Mouse (Mus musculus): ENCODE data around the gene Hcar2. TPM values are rescaled to one million over a fixed set of nuclear protein-coding genes. Genes with fewer than 3 reads are reported as not detected.

Gene Hcar2
- polyA plus RNA-seq (2011; ENCODE audit: insufficient read length, low read depth, missing spikeins): not detected in 2 replicates

- TF ChIP-seq POLR2A (IDR thresholded peaks at IDR 0.05; ENCODE audit: low read depth, low read length) (no peak), CTCF (IDR thresholded peaks at IDR 0.05; ENCODE audit: borderline replicate concordance, insufficient read depth, low read length) (no peak)
- Histone ChIP-seq H3K4me1 (ENCODE audit: control insufficient read depth, insufficient read depth, low read length) (no peaks in the 10 kb centered on the region), H3K4me3 (ENCODE audit: insufficient read depth, low read length) (no peak within 1 kb of the TSS), H3K27ac (ENCODE audit: insufficient read depth, low read length) (no peak within 1 kb of the TSS)
Observed at GRCm38 (mm10) chr5:123865365-123865764, at the start of gene Hcar2. Gene Hcar2 (minus strand): TSS chr5:123865499.

DNA sequence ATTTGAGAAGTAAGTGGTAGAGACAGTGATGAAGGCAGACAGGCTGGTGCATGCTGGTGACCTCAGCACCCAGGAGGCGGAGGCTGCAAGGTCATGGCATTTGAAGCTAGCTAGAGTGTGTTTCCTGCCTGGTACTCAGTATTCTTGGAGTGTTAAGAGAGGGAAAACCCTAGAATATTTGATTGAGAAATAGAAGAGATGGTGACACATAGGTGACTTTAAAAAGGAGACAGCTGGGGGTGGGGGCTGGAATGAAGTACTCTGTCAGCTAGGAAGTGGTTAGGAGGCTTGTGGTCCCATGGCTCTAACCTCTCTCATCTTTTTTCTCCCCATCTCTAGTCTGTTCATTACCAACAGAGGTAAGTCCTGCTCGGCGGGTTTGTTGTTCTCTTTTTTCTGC lies 49.6 kb upstream of the Hcar2 start:
- Histone ChIP-seq H3K4me1 (ENCODE audit: control insufficient read depth, insufficient read depth, low read length) (no peaks in the 10 kb centered on the region), H3K4me3 (ENCODE audit: insufficient read depth, low read length) (no peak overlapping the region), H3K27ac (ENCODE audit: insufficient read depth, low read length) (no peak overlapping the region)
- TF ChIP-seq CTCF (IDR thresholded peaks at IDR 0.05; ENCODE audit: borderline replicate concordance, insufficient read depth, low read length): no peak
- TF ChIP-seq POLR2A (IDR thresholded peaks at IDR 0.05; ENCODE audit: low read depth, low read length): no peak

- peaks cover 12% of the 10 kb centered on the region for H3K4me1 ChIP-seq (ENCODE audit: control insufficient read depth, insufficient read depth, low read length)
- TF ChIP-seq CTCF (IDR thresholded peaks at IDR 0.05; ENCODE audit: borderline replicate concordance, insufficient read depth, low read length) (no peak), POLR2A (IDR thresholded peaks at IDR 0.05; ENCODE audit: low read depth, low read length) (no peak)
- peak overlapping the region; percentile 93 for H3K4me3 ChIP-seq (ENCODE audit: insufficient read depth, low read length)
- H3K27ac ChIP-seq (ENCODE audit: insufficient read depth, low read length): peak overlapping the region; percentile 86
Observed at GRCm38 (mm10) chr5:123907631-123907977, 42.3 kb upstream of the Hcar2 start.

- Histone ChIP-seq H3K4me3 (ENCODE audit: insufficient read depth, low read length) (peak within 1 kb of the TSS; percentile 93), H3K4me1 (ENCODE audit: control insufficient read depth, insufficient read depth, low read length) (peaks cover 12% of the 10 kb centered on the region), H3K27ac (ENCODE audit: insufficient read depth, low read length) (peak within 1 kb of the TSS; percentile 86)
- peak; percentile 90 for TF ChIP-seq POLR2A (IDR thresholded peaks at IDR 0.05; ENCODE audit: low read depth, low read length)
- TF ChIP-seq CTCF (IDR thresholded peaks at IDR 0.05; ENCODE audit: borderline replicate concordance, insufficient read depth, low read length): peak; percentile 87
Observed at GRCm38 (mm10) chr5:123906976-123907630, 41.8 kb upstream of the Hcar2 start, which contains the start of gene Denr. Gene Denr (plus strand): TSS chr5:123907175.

DNA sequence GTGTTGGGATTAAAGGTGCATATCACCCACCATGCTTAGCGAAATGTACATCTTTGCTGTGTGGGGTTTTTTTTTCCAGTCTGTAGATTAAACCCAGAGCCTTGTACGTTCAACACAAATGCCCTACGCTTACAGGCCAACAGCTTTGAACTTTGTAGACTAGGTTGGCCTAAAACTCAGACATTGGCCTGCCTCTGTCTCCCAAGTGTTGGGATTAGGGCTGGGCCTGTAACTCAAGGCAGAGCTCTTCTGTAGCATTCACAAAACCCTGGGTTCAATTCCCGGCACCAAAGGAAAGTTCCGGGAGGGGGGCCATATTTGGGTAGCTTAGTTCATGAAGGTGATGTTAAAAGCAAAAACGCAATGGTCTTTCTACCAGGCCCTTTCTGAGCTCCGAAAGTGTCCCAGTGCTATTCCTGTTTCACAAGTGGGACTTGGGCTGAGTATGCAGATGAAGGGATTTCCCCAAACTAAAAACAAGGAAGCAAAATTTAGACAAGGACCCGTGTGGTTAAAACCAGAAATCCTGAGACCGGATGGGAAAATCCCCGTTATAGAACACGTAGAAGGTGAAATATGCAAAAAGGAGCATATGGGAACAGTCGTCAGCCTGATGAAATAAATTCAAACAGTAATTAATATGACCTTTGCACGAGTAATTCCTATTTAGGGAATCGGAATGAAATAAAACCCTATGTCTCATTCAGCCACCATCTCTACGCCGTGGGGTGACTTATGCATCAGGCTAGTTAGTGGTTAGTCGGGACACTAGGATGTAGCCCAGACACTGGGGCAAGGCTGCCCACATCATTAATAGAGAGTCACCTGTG lies 41.1 kb upstream of the Hcar2 start:
- Histone ChIP-seq H3K4me3 (ENCODE audit: insufficient read depth, low read length) (no peak overlapping the region), H3K4me1 (ENCODE audit: control insufficient read depth, insufficient read depth, low read length) (peaks cover 12% of the 10 kb centered on the region)

DNA sequence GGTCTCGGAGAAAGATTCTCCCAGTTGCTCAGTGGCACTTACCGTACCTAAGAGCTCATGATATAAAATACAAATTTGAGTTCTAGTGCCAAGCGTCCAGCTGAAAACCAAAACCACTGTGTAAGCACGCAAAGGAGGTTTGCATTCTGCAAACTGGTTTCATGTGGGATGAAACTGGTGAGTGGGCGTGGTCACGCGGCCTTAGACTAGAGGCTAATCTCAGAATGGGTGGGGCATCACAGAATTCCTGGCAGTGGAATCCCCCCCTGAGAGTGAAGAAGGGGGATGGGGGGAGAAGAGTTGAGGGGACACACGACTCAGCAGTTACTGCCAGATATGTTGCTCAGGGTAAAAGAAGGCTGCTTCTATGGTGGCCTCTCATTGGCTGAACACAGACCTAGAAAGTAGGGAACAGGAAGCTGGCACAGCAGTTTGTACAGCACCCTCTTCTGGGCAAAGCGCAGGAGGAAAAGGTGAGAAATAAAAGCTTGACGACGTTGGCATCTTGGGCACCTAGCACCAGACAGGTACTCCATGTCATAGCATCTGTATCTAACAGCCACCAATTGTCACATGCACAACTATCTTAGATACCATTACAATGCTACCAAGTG lies 38.9 kb upstream of the Hcar2 start:
- Histone ChIP-seq H3K27ac (ENCODE audit: insufficient read depth, low read length) (no peak overlapping the region), H3K4me1 (ENCODE audit: control insufficient read depth, insufficient read depth, low read length) (peaks cover 12% of the 10 kb centered on the region), H3K4me3 (ENCODE audit: insufficient read depth, low read length) (no peak overlapping the region)
- TF ChIP-seq CTCF (IDR thresholded peaks at IDR 0.05; ENCODE audit: borderline replicate concordance, insufficient read depth, low read length) (no peak), POLR2A (IDR thresholded peaks at IDR 0.05; ENCODE audit: low read depth, low read length) (no peak)

More for the DNA sequence above, 41.1 kb upstream of the Hcar2 start:
- TF ChIP-seq CTCF (IDR thresholded peaks at IDR 0.05; ENCODE audit: borderline replicate concordance, insufficient read depth, low read length): no peak
- no peak for TF ChIP-seq POLR2A (IDR thresholded peaks at IDR 0.05; ENCODE audit: low read depth, low read length)
- peak overlapping the region; percentile 80 for H3K27ac ChIP-seq (ENCODE audit: insufficient read depth, low read length)

DNA sequence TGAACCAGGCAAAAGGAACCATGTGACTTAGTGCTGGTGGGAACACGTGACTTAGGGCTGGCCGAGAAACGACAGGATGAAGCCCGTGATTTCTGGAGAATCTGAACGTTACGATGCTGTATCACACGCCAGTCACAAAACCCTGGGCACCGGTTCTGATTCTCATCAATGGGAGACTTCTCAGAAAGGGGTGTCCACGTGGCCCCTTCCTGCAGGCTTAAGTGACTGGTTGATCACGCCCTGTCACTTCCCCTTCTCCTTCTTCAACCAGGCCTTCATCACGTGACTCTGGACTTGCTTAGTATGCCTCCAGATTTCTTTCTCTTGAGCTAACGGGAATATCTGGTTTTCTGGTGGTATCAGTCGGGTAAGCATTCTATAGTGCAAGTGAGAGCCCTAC lies 32.1 kb upstream of the Hcar2 start:
- no peak overlapping the region for H3K4me3 ChIP-seq (ENCODE audit: insufficient read depth, low read length)
- TF ChIP-seq POLR2A (IDR thresholded peaks at IDR 0.05; ENCODE audit: low read depth, low read length) (no peak), CTCF (IDR thresholded peaks at IDR 0.05; ENCODE audit: borderline replicate concordance, insufficient read depth, low read length) (no peak)
- H3K27ac ChIP-seq (ENCODE audit: insufficient read depth, low read length): no peak overlapping the region
- H3K4me1 ChIP-seq (ENCODE audit: control insufficient read depth, insufficient read depth, low read length): no peaks in the 10 kb centered on the region

DNA sequence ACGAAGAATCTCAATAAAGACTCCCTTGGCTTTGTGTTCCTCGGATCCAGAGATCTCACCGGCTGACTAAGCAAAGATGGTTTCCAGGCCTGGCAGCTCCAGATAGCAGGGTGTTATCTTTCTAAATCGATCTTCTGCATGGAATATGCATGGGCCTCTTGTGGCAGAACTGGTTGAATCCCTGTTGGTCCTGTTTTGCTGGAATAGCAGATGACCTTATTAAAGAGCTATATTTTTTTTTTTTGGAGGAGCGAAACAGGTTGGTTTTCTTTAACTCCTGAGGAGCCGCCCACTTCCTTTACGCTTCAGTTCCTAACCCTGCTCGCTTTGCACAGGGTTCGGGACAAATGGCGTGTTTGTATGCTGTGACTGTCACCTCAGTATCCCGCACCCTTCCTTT lies 31.1 kb upstream of the Hcar2 start:
- no peak overlapping the region for H3K4me3 ChIP-seq (ENCODE audit: insufficient read depth, low read length)
- TF ChIP-seq CTCF (IDR thresholded peaks at IDR 0.05; ENCODE audit: borderline replicate concordance, insufficient read depth, low read length) (no peak), POLR2A (IDR thresholded peaks at IDR 0.05; ENCODE audit: low read depth, low read length) (no peak)
- H3K4me1 ChIP-seq (ENCODE audit: control insufficient read depth, insufficient read depth, low read length): no peaks in the 10 kb centered on the region
- no peak overlapping the region for H3K27ac ChIP-seq (ENCODE audit: insufficient read depth, low read length)

DNA sequence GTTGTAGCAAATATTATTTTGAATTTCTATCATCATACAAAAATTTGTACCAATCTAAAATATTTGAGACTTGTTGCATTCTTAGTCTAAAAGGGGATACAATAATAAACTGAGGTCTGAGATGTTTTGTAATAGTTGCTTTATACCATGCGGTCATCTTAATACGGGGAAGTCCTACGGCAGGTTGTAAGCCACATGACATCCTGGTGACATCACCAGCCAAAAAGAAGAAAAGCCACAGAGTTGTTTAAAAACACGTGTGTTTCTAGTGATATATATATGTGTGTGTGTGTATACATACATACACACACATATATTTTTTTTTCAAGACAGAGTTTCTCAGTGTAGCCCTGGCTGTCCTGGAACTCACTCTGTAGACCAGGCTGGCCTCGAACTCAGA lies 28.2 kb upstream of the Hcar2 start:
- H3K4me3 ChIP-seq (ENCODE audit: insufficient read depth, low read length): no peak overlapping the region
- no peak overlapping the region for H3K27ac ChIP-seq (ENCODE audit: insufficient read depth, low read length)
- no peaks in the 10 kb centered on the region for H3K4me1 ChIP-seq (ENCODE audit: control insufficient read depth, insufficient read depth, low read length)
- TF ChIP-seq CTCF (IDR thresholded peaks at IDR 0.05; ENCODE audit: borderline replicate concordance, insufficient read depth, low read length): no peak
- TF ChIP-seq POLR2A (IDR thresholded peaks at IDR 0.05; ENCODE audit: low read depth, low read length): no peak

Data from embryonic fibroblast, embryonic 13.5 days (primary cell).